9 mouse cellular contexts compared by ENCODE assay signal in the genomic region with DNA sequence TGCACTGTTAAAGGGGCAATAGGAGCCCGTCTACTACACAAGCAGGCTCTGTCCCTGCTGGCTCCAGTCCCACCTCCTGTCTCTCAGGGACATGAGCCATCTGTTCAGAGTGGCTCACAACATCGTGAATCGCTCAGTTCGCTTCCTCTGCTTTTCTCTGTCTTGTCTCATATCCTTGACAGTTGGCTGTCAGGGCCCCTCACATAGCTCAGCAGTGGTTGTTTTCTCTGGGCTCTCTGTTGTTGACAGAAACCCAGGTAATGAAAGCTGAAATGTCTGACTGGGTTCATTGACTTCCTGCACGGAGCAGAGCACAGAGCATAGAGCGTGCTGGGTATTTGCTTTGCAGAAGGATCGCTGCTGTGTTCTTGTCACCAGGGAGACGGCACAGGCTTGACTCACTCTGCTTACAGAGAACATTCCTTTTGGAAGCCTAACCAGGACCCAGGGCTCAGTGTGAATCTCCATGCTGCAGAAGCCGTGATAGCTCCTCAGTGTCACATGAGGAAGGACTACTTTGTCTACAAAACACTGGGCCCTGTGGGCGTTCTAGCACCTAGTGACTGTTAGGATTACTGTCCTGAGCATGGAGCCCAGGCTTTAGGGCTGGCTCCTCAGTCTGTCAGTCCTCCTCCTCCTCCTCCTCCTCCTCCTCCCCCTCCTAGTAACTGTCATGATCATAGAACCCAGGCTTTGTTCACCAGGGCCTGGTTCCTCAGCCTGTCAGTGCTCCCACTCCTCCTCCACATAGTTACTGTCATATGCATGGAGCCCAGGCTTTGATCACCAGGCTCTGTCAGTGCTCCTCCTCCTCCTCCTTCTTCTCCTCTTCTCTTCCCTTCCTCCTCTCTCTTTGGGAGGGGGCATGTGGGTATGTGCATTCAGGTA.
DNase-seq lines count a peak whose midpoint lies in the region; ATAC-seq lines count a peak whose summit lies in the region.
"Had no signal": no experiment of that assay in that cellular context is flagged by ENCODE, and none has a peak within 500 bp of the region (broad histone marks: within the 10 kb centered on the region; RNA-seq: fewer than 3 reads in every experiment).

No protein-coding gene starts in this region.

- peak overlapping the region; percentile 73 for H3K27ac ChIP-seq in heart, embryonic 11.5 days (ENCODE audit: low read depth, low read length)
- peak overlapping the region; percentile 39 for H3K27ac ChIP-seq in midbrain, embryonic 16.5 days (ENCODE audit: low read length)
- H3K27ac ChIP-seq: macrophage had no signal

- no peak overlapping the region for H3K4me3 ChIP-seq in heart, embryonic 11.5 days (ENCODE audit: low read depth, low read length)
- no peak overlapping the region for H3K4me3 ChIP-seq in midbrain, embryonic 16.5 days (ENCODE audit: low read depth, low read length)

- no peaks in the 10 kb centered on the region for H3K27me3 ChIP-seq in heart, embryonic 11.5 days (ENCODE audit: control insufficient read depth, insufficient read depth, low read length)
- H3K27me3 ChIP-seq in midbrain, embryonic 16.5 days (ENCODE audit: control insufficient read depth, insufficient read depth, low read depth, low read length), result no peaks in the 10 kb centered on the region

- peak; percentile 74 for DNase-seq in adrenal gland, postnatal 14 days
- peak; percentile 55 for DNase-seq in embryo, embryonic 10.5 days (ENCODE audit: low spot score)
- peak; percentile 51 for DNase-seq in kidney, adult 9 months
- DNase-seq in left cerebral cortex, postnatal 36 days (ENCODE audit: low spot score in 2 of 2), result peak; percentile 69 to 73
- peak; percentile 74 for DNase-seq in urinary bladder, postnatal 14 days (ENCODE audit: low spot score)
- DNase-seq in thymus, postnatal 14 days, result no peak

- no peaks in the 10 kb centered on the region for H3K9me3 ChIP-seq in heart, embryonic 11.5 days (replicated peaks; ENCODE audit: control insufficient read depth, low read length)
- no peaks in the 10 kb centered on the region for H3K9me3 ChIP-seq in midbrain, embryonic 16.5 days (replicated peaks; ENCODE audit: control insufficient read depth, low read length, poor library complexity, severe bottlenecking)

- H3K9ac ChIP-seq in heart, embryonic 11.5 days (ENCODE audit: low read depth, low read length), result peak overlapping the region; percentile 50
- no peak overlapping the region for H3K9ac ChIP-seq in midbrain, embryonic 16.5 days (ENCODE audit: low read depth, low read length)

- WGBS in heart, embryonic 11.5 days (ENCODE audit: insufficient replicate concordance), result 12% methylated on average over 10 of the region's 10 CpGs
- 33% methylated on average over 10 of the region's 10 CpGs for WGBS in midbrain, embryonic 16.5 days

- no peaks in the 10 kb centered on the region for H3K36me3 ChIP-seq in heart, embryonic 11.5 days (ENCODE audit: control insufficient read depth, insufficient read depth, low read length)
- H3K36me3 ChIP-seq in midbrain, embryonic 16.5 days (ENCODE audit: control insufficient read depth, insufficient read depth, low read length), result no peaks in the 10 kb centered on the region

- intact Hi-C loops in left cerebral cortex, postnatal 36 days (cut with DNase I), result loop anchor here (5.0 kb wide), 1 partner anchor 111 kb away; a partner anchor contains a TSS

- H3K4me2 ChIP-seq in heart, embryonic 11.5 days, result peak overlapping the region; percentile 49
- 0 out of 2 replicates have a peak overlapping the region, but pooled peaks have one; percentile 17 for H3K4me2 ChIP-seq in midbrain, embryonic 16.5 days (ENCODE audit: low read length)

- peaks cover 29% of the 10 kb centered on the region for H3K4me1 ChIP-seq in heart, embryonic 11.5 days (ENCODE audit: control insufficient read depth, insufficient read depth, low read length)
- H3K4me1 ChIP-seq in midbrain, embryonic 16.5 days (ENCODE audit: control insufficient read depth, insufficient read depth, low read length), result no peaks in the 10 kb centered on the region

- peak; percentile 46 for ATAC-seq in heart, embryonic 11.5 days (replicated peaks; ENCODE audit: insufficient number of reproducible peaks, low FRiP score, low TSS enrichment)
- ATAC-seq in midbrain, embryonic 16.5 days, result peak; percentile 54
